Mouse (Mus musculus): ENCODE data around the gene Slc16a14.

Gene Slc16a14

GRCm38 (mm10) chr1:84866706-84867230 is 68.2 kb downstream of the Slc16a14 start:
- no peak for DNase-seq (ENCODE audit: low read depth, low spot score)

GRCm38 (mm10) chr1:84866231-84866630 is 68.7 kb downstream of the Slc16a14 start:
- DNase-seq (ENCODE audit: low read depth, low spot score), result no peak

DNA sequence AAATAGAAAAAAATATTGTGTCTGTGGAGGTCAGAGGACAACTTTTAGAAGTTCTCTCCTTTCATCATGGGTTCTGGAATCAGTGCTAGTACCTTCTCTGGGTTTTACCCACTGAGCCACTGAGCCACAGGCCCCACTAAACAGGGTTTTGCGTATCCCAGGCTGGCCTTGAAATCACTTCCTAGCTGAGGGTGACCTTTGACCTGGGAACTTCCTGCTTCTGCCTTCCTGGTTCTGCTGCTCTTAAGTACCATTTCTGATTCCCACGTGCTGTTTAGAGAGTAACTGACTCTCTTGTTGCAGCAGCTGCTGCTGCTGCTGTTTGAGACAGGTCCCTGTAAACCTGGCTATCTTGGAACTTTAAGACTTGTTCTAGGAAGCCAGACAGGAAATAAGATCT is 70.3 kb downstream of the Slc16a14 start:
- DNase-seq (ENCODE audit: low read depth, low spot score), result no peak

DNA sequence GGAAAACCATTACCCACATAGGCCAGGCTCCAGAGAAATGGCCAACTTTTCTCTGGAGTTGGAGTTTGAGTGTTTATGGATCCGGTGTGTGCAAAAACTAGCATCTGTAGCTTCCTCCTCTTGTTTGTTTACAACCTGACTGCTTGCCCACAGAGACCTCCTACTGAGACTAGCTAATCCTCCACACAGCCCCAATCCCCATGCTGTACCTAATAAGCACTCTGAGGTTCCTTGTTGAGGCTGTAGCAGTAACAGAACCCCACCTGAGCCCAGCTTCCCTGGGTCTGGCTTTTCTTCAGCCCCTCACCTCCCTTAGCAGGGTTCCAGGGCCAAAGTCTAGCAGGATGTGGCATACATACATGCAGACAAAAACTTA is 73.7 kb downstream of the Slc16a14 start:
- no peak for DNase-seq (ENCODE audit: low read depth, low spot score)

GRCm38 (mm10) chr1:84860360-84861254 is 74.3 kb downstream of the Slc16a14 start:
- DNase-seq (ENCODE audit: low read depth, low spot score), result no peak

- no peak for DNase-seq (ENCODE audit: low read depth, low spot score)
Observed at GRCm38 (mm10) chr1:84859597-84859996, 75.3 kb downstream of the Slc16a14 start.

All from 3T3-L1 (cell line).